ENCODE assay signal across 21 mouse cellular contexts in the genomic region with DNA sequence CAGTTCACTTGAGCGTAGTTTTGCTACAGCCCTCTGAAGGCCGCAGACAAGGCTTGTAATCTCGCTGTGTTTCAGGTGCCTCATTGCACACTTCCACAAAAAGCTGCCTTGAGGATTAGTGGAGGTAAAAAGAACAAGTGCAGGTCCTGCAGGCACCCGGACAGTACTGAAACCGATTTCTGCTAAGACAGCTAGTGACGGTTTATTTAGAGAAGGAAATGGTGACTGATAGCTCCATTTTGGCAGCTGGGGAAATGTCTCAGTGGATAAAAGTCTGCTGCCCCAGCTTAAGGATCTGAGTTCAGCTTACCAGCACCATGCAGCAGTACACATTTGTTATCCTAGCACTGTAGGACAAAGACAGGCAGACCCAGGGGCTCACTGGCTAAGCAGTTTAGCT. TPM values are rescaled to one million over a fixed set of nuclear protein-coding genes. Genes with fewer than 3 reads are reported as not detected.
A peak's percentile ranks its signal among the peaks of the same experiment; 100 is the strongest.
DNase-seq lines count a peak whose midpoint lies in the region; ATAC-seq and TF ChIP-seq lines count a peak whose summit lies in the region.
"Had no signal": no experiment of that assay in that cellular context is flagged by ENCODE, and none has a peak within 500 bp of the region (broad histone marks: within the 10 kb centered on the region; RNA-seq: fewer than 3 reads in every experiment).

No protein-coding gene starts in this region.

- no peaks in the 10 kb centered on the region for H3K9me3 ChIP-seq in heart, embryonic 10.5 days
- H3K9me3 ChIP-seq: forebrain, embryonic 12.5 days; heart, embryonic 13.5 days; hindbrain, embryonic 13.5 days; limb, embryonic 12.5 days had no signal

- TF ChIP-seq CTCF in embryonic fibroblast, embryonic 13.5 days (IDR thresholded peaks at IDR 0.05; ENCODE audit: borderline replicate concordance, insufficient read depth, low read length), result no peak

- no peak overlapping the region for H3K4me3 ChIP-seq in heart, embryonic 10.5 days
- H3K4me3 ChIP-seq in embryonic fibroblast, embryonic 13.5 days (ENCODE audit: insufficient read depth, low read length), result no peak overlapping the region
- H3K4me3 ChIP-seq: forebrain, embryonic 12.5 days; heart, embryonic 13.5 days; hindbrain, embryonic 13.5 days; limb, embryonic 12.5 days had no signal

- no peaks in the 10 kb centered on the region for H3K36me3 ChIP-seq in heart, embryonic 10.5 days
- H3K36me3 ChIP-seq: forebrain, embryonic 12.5 days; heart, embryonic 13.5 days; hindbrain, embryonic 13.5 days; limb, embryonic 12.5 days had no signal

- H3K27ac ChIP-seq in heart, embryonic 10.5 days, result no peak overlapping the region
- peak overlapping the region; percentile 4; the same call in 1 of the 2 replicates for H3K27ac ChIP-seq in embryonic fibroblast, embryonic 13.5 days (ENCODE audit: insufficient read depth, low read length)
- H3K27ac ChIP-seq: forebrain, embryonic 12.5 days; heart, embryonic 13.5 days; hindbrain, embryonic 13.5 days; limb, embryonic 12.5 days had no signal

- TF ChIP-seq POLR2A in embryonic fibroblast, embryonic 13.5 days (IDR thresholded peaks at IDR 0.05; ENCODE audit: low read depth, low read length), result no peak

- peak; percentile 53 for ATAC-seq in megakaryocyte progenitor cell, adult 5-6 weeks (replicated peaks; ENCODE audit: poor library complexity)

- DNase-seq in heart, embryonic 10.5 days (ENCODE audit: low spot score), result peak; percentile 43
- no peak for DNase-seq in heart, postnatal 36 days
- peak; percentile 63 for DNase-seq in A20 (ENCODE audit: low read depth, low spot score)
- no peak for DNase-seq in frontal cortex, postnatal 10 days (ENCODE audit: low spot score in 2 of 2)
- no peak for DNase-seq in lung, postnatal 10 days
- DNase-seq in frontal cortex, postnatal 14 days (ENCODE audit: low spot score in 2 of 2), result no peak
- DNase-seq: adrenal gland, postnatal 10 days; cerebellum, adult 9-11 months; gastrocnemius, postnatal 10 days; heart, adult 18-20 months; heart, postnatal 14 days; kidney, adult 2 months; kidney, postnatal 10 days; layer of hippocampus, postnatal 36 days; lung, adult 2 months had no signal

- no peaks in the 10 kb centered on the region for H3K27me3 ChIP-seq in heart, embryonic 10.5 days (ENCODE audit: insufficient read depth, poor library complexity, severe bottlenecking)
- H3K27me3 ChIP-seq: forebrain, embryonic 12.5 days; heart, embryonic 13.5 days; hindbrain, embryonic 13.5 days; limb, embryonic 12.5 days had no signal

- 59% methylated on average over 6 of the region's 6 CpGs for WGBS in heart, embryonic 10.5 days

- peaks cover 28% of the 10 kb centered on the region; the same call in 1 of the 2 replicates for H3K4me1 ChIP-seq in heart, embryonic 10.5 days
- H3K4me1 ChIP-seq in embryonic fibroblast, embryonic 13.5 days (ENCODE audit: control insufficient read depth, insufficient read depth, low read length), result peaks cover 29% of the 10 kb centered on the region

- intact Hi-C loops in heart, postnatal 36 days (cut with DNase I), result loop anchor here (5.0 kb wide), 1 partner anchor 44 kb away; the partner anchor contains the start of gene Gng12

RNA-seq across cellular contexts. Expression of gene Gng12, which starts 45.6 kb away (rescaled TPM):
- polyA plus RNA-seq in heart, embryonic 10.5 days (2016; fragmentation: Nextera tagmentation; extraction: Ambion mirVana), result 60.0 and 60.9 TPM in 2 replicates
- 10 to 100 TPM; 37.8 to 44.7 TPM for total RNA-seq in heart, postnatal 36 days (2021)
- polyA plus RNA-seq in embryonic fibroblast, embryonic 13.5 days (2011; ENCODE audit: insufficient read length, low read depth, missing spikeins), result 246 and 251 TPM in 2 replicates
- total RNA-seq in megakaryocyte progenitor cell, adult 5-6 weeks (2015), result 190 and 214 TPM in 2 replicates
- total RNA-seq in megakaryocyte progenitor cell, adult 5-6 weeks (2017), result 115 and 154 TPM in 2 replicates

Comparison
In these comparisons a context has a peak if more than half of its experiments do, and no peak if none do; other contexts are left out.
1. DNase-seq: peak in heart, embryonic 10.5 days (single experiment) and A20 (single experiment); none in heart, postnatal 36 days (0 of 2), frontal cortex, postnatal 10 days (0 of 2), lung, postnatal 10 days (single experiment) and frontal cortex, postnatal 14 days (0 of 2).